Mouse (Mus musculus) ovary, postnatal 10 days (tissue): ENCODE data around the gene Ikbke.
A peak's percentile ranks its signal among the peaks of the same experiment; 100 is the strongest.
"Not testable (repeated sequence)": the region's sequence is repeated elsewhere in the genome, so short reads cannot be mapped to it uniquely, and the experiment has no call there.

Experiments used
- DNase-seq: peaks from one replicate; pipeline ENCODE4 v3.0.0; 2022; ENCODE audit warnings: low spot score

Ikbke gene

DNA sequence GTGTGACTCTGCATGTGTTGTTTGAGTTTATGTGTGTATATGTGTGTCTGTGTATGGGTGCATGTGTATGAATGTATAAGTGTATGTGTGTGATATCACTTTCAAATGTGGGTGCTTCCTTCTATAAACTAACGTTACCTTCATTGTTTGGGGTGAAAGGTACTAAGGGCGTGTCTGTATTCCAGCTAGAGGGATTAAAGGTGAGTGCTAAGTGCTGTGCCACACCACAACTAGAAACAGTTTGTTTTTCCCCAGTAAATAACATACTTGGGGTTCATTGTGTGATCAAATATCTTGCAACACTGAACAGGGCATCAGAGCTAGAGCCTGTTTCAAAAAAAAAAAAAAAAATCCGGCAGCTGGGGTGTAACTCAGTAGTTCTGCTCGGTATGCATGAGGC lies 2.3 kb upstream of the Ikbke start:
- no peak for DNase-seq

DNA sequence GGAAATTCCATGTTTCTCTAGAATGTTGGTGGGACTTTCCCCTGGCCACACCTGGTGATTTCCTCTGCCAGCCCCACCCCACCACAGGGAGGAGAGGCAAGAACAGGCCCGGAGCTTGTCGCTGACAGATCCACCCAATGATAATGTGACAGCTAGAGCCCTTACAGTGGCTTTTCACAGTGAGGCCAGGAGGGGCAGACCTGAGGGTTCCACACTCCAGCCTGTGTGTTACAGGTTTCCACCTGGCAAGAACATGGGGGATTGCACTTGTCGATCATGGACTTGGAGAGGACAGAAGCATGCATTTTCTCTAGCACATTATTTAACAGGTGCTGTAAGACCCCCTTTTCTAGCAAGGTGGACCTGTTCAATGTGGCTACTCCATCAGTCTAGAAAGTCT lies 874 bp upstream of the Ikbke start:
- DNase-seq, result no peak

DNA sequence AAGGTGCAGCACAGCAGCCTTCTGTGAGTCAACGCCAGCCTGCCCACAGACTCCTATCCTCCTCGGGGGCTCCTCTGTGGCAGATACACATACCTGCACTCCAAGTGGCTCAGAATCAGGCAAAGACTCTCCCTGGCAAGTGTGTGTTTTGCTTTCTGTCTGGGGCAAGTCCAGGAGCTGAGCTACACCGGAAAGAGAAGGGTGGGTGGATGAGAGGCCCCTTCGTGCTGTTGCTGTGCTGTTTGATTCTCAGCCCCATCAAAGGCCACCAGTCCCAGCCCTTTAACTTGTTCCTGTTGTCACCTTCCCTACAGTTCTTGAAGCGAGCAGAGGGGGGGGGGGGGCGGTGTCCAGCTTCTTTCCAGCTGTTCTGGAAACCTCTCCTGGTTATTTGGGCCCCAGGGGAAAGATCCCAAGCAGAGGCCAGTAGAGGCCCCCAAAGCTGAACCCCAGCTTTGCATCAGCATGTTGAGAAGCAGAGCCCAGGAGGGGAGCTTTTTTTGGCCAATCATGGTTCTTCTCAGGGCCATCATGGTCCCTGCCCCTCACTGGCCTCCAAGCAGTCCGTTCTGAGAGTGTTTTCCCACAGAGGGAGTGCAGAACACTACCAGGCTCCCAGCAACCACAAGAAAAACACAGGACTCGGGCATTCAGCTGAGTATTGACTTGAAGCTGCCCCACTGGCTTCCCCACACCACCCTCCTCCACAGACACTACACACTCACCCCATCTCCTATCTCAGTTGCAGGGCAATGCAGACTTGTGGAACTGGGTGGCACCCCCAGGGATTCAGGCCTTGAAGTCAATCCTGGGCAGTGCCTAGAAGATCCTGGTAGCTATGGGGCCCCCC lies 575 bp downstream of the Ikbke start:
- DNase-seq, result peak; percentile 17

DNA sequence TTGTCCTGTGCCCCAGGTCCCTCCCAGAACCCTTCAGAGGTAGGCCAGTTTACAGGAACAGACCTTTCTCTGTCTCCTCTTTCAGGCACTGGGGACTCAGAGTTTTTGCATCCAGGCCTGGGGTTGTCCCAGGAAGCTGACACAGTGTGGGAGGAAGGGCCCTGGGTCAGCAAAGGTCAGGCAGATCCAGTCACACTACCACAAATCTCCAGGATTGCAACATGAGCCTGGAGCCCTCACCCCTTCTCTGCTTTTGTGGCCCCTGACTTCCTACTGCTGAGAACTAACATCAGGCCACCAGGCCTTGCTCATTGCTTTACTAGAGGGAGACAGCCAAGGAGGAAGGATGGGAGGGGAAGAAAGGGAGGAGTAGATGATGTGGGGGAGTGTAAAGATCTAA lies 2.6 kb downstream of the Ikbke start:
- DNase-seq, result no peak

DNA sequence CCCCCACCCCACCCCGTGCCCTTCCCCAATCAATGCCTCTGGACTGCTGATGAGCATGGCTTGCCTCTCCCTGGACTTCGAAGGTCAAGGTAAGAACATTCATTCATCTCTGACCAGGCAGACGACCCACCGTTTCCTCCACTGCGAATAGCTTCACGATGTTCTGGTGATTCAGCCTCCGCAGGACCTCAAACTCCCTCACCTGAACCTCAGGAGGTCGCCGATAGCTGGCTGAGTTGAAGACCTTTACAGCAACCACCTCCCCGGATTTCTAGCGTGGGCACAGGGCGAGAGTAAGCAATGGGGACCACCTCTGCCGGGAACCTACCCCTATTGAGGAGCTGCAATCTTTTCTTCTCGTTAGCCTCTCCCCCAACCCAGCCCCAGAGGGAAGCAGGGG lies 3.8 kb downstream of the Ikbke start:
- no peak for DNase-seq

DNA sequence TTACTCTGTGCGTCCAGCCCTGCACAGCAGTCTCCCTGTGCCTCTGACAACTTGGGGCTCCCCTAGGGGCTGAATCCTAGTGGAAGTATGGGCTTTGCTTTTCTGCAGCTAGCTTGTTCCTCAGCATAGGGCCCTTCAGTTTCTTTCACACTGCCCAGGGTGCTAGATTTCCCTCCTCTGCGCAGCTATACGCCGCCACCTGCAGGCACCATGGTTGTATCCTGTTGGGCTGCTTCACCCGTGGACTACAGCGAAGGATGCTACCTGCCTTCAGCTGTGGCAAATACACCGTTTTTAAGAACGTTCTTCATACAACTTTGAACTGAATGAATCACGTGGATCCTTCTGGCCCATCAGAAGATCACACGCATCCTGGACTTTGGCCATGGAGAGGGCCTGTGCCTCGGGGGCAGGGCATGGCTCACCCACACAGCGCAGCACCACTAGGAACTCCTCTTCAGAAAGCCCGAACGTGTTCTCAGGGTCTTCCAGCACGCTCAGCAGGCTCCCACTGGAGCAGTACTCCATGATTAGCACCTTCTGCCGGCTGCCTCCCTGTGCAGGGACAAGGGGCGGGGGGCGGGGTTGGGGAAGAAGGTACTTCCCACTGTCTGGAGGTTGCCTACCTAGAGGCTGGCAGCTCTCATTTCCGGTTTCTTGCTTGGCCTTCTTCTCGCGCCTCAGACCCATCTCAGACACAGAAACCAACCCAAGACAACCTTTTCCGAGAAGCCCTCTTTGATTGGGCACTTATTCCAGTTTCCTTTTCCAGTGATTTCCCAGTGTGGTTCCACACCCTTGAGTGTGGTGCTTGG lies 4.5 kb downstream of the Ikbke start:
- DNase-seq, result no peak

DNA sequence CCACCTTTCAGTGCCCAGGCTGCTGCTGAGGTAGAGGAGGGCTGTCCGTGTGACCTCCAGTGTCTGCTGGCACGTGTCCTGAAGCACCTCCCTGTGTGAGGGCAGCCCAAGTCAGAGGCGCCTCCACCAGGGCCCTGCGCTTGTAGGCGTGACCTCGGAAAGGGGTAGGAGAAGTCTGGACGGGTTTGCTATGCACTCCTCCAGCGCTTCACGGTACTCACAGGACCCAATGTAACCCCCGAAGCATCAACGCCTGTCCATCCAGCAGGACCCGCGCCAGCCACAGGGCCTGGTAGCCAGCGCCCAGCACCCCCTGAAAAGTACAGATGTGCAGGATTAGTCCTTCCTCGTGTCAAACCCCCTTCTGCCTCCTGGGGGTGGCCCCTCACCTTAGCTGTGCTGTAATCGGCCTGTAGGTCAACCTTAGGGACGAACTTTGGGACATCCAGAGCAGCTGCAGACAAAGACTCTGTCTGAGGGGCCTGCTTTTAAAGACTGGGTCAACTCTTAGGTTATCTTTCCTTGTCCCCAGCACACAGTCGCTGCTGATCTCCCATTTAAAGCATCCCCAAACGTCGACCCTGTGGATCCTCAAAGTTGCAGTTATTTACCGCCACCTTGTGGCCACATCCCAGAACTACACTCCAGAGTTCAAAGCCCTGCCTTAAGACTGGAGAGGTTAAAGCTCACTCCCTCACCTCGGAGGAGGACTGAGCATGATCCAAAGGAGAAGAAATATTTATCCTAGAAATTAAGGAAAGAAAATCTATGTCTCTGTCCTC lies 9.4 kb downstream of the Ikbke start:
- DNase-seq, result peak; percentile 60

DNA sequence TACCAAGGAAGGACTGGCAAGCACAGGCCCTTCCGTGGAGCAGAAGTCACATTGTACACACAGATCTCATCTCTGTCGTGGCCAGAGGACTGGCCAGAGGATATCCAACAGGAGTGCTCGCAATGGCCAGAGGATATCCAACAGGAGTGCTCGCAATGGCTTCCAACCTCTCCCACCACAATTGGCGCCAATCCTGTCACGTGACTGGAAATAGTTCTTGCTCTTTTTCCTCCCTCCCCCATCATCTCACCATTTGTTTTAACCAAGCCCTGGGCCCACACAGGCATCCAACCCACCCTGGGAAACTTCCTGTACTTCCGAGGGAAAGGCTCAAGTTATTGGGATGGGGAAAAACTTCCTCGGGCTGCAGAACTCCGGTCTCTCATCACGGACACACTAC lies 10.6 kb downstream of the Ikbke start:
- DNase-seq, result no peak

DNA sequence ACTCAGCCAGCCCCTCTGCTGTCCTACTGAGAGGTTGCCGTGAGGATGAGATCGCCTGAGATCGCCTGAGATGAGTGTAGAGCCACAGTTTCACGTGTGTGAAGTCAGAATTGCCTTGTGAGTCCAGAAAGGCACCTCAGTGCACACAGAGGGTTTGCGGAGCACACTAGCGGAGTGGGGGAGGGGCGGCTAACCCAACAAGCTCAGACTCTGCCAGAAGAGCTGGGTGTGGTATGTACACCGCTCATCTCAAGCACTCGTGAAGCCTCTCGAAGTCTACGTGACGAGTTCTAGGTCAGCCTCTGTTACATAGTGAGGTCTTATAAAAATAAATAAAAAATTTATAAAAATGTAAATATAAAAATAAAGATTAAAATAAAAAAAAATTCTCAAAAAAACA lies 15.5 kb downstream of the Ikbke start:
- no peak for DNase-seq

DNA sequence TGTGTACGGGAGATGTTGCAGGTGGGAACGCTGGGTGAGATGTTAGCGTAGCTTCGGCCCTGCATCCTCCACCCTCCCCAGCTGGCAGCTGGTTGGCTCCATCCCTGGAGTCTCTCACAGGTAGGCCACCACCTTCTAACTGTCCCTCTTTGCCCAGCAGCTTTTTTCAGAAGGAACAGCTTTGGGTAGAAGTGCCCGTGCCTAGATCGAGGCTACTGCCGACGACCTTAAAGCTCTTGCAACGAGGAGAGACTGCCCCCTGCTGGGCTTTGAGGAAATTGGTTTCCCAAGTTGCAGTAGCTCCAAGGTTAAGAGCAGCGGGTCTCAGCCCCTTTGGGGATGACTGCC lies 19.1 kb downstream of the Ikbke start:
- DNase-seq, result no peak

DNA sequence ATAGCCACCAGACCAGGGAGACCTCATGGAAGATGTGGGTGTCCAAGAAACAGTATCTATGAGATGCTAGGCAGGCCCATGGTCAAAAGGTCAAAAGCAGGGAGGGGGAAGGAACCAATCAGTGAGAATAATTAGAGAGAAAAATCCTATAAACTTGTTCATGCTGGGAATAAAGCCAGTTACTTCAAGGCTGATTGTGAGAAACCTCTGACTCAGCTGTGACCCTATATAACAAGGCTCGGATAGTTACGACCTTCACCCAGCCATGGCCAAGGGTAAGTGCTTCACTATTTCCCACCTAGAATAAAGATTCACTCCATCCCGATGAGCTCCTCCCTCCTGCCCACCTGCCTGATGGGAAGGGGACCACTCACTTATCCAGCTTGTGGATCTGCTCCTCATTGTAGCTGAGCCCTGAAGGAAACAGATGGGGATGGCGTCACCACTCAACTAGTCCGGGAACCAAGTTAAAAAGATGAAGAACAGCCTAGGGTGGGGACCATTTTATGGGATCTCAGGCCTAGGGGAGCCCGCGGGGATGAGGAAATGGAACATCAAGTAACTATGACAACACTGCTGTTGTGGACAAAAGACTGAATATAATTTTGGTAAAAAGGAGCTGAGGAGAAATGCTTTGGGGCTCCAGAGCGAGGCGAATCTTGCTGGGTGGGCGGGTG lies 19.6 kb downstream of the Ikbke start:
- DNase-seq, result no peak

DNA sequence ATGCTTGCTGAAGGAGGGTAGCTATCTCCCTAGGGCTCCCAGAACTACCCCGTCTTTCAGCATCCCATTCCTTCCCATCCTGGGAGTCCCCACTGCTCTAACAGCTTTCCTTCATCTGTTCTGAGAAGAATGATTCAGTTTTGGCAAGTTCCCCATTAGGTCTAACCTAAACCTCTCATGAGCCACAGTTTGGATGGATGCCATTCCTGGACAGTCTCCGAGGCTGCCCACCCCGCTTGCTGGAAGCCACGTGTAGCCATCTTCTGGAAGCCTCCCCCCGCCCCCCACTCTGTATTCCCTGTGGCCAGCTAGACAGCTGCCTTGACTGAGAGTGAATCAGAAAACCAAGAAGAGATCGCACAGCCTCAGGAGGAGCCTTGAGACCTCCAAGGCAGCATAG lies 22.1 kb downstream of the Ikbke start:
- DNase-seq, result no peak

DNA sequence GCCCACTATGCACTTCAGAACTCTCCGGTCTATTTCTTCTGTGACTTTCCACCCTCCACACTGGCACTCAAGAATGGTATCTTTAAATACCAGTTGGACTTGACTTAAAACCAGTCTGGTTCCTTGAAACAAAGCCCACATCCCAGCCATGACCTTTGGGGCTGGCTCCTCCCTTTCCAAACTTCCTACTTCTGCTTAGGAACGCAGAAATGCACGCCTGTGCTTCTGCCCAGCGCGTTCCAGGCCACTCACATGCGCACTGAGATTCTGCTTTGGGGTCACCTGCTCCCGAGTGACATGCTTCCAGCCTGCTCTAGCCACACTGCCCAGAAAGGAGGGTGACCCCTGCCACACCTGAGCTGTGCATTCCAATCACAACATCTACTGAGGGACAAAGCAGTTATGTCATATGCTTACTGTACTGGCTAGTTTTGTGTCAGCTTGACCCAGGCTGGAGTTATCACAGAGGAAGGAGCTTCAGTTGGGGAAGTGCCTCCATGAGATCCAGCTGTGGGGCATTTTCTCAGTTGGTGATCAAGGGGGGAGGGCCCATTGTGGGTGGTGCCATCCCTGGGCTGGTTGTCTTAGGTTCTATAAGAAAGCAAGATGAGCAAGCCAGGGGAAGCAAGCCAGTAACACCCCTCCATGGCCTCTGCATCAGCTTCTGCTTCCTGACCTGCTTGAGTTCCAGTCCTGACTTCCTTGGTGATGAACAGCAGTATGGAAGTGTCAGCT lies 26.7 kb downstream of the Ikbke start:
- DNase-seq, result not testable (repeated sequence)

DNA sequence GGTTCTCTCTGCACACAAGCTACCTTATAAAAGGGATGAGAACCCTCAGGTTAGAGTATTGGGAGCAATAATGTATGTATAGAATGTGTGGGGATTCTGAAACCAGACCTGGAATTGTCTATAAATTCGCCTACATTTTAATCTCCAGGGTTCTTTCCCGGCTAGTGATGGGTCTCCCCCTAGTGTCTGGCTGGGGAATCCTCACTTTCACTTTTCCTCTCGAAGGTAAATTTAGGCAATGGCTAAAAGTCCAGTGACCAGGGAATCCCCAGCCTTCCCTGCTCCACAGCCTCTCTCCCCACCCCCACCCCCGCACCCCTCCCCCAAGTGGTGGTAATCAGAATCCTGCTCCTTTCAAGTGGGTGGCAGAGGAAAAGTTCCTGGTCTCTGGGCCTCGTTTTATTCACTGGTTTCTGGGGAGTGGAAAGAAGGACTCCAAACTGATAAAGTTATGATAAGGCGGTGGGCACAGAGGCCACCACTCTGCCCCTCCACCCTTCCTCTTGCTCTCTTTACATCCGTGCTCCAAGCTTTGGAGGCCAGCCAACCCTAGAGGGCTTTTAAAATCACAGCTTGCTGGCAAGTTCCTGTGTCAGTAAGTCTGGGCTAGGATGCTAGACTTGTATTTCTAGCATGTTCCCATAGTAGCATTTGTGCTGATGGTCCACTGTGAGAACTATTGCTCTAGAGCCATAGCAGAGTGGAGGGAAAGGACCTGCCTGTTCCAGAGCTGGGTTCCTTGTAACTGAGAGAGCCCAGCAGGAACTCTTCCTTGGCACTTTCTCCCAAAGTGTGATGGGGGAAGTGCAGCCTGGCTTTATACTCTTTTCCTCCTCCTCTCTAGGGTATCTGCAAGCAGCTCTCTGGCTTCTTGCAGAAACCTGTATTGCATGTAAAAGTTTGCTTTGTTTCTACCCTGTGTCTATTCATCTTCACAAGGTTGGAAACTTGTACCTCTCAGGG lies 32.7 kb downstream of the Ikbke start:
- DNase-seq, result no peak

DNA sequence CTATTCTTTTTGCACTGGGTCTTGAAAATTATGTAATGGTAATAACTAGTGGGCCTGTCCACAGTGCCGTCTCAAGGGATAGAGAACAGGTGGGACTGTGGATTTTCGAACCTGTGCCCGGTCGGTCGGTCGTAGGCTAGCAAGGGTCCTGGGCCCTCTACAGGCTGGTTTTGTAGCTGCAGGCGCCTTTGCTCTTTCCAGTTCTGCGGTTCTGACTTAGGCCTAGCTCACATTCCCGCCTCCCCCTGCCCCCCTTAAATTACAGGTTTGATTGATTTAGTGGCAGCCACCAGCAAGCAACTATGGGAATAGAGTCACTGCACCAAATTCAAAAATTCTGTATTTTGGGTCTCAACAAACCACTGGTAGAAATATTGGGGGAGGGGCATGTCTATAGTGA lies 33.5 kb downstream of the Ikbke start:
- no peak for DNase-seq

DNA sequence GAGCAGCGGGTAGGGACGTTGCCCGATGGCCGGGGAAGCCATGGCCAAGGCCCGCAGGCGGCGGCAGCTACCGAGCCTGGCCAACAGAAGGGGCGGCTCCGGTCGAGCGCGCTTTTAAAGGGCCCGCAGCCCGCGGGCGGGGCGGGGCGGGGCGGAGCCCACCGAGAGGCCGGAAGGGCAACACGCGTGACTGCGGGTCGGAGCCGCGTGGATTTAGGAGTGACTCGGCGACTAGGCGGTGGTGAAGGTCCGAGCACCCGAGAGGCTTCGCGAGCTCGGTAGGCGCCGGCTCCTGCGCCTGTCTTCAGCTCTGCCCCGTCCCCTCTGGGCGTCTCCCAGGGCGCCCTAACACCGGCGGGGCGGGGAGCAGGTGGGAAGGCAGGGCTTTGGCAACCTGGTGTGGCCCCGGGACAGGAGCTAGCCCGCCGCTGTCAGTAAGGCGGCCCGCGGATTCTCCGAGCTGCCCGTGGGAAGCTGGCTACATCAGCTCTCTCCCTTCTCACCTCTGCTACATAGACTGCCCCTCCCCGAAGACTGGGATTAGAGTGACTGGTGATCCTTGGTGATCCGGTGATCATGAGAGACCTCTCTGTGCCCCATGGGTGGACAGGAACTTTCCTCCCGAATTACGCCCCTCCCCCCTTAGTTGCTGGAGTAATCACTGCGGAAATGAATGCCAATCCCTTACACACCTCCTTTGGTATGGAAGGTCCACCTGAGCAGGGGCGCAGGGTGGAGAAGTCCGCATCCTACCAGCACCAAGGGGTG lies 34.1 kb downstream of the Ikbke start, which contains the start of gene Rassf5:
Gene Rassf5 (minus strand): TSS at position 170 of the 768 bp plus-strand sequence.
- DNase-seq, result peak; percentile 47

DNA sequence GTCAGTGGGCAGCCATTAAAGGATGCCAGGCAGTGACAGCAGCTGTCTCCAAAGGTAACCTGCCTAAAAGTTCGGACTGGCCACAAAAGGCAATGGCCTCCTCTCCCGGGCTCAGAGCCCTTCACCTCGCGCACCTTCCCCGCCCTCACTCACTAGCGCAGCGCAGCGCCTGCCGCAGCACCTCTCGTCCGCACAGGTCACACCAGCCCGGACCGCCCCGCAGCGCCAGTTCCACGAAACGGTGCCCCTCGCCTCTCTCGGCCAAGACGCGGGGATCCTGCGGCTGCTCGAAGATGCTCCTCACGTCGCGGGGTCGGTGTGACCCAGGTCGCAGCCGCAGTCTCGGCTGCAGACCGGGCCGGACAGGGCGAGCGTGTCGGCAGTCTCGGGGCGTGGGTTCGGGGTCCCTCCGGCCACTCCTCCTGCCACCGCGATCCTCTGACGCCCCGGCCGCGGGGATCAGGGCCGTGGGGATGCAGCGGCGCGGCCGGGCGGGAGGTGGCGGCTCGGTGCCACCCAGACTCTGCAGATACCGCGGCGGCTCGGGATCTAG lies 34.8 kb downstream of the Ikbke start:
- DNase-seq, result no peak

DNA sequence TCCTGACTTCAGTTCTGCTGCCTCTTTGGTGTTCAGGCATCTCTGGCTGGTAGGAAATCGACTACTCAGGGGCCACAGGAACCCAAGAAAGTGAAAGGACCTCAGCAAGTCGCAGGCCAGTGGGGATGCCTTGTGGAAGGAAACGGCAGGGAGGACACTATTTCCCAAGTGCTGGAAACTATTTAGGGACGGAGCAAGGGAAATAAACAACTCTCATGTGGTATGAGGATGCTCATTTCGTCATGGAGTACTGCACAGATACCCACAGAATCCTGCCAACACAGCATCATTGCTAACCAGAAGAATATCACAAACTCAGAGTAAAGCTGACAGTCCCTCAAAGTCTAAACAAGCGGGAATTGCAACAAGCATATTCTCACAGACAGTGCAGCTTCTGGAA lies 36.5 kb downstream of the Ikbke start:
- DNase-seq, result no peak

DNA sequence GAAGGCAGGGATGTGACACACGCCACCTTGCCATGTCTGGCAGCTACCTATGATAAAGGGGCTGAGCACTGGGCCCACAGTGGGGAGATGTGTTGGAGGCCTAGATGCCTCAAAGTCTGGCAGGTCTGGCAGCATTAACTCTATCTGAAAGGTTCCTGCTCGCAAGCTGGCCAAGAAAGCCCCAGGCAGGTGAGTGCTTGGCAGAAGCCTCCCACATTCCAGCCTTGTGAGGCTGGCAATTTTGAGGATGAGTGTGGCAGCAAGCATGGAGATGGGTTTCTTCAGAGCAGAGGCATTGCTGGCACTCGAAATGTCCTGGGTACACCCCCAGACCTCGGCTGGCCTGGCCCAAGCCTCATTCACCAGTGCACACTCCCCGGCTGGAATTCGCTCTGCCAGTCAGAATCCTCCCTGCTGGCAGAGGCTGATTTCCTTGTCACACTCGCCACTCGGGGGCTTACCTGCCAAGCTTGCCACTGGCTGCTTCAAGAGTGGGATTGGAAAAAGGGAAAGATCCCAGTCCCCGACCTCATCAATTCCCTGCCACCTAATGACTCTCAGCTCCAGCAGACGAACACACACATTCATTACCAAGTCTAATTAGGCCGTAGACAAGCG lies 39.7 kb downstream of the Ikbke start:
- DNase-seq, result no peak
